Mouse (Mus musculus) hindbrain, embryonic 11.5 days (tissue): ENCODE measurements at regions not wholly inside any gene's neighbourhood (a gene's known extent, or its start where the extent isn't known, plus 50 kb on each side); places are given as distances from the start of the nearest gene placed in this dataset.

Experiments used
- ATAC-seq: fragments of 200-750 bp; cut with Nextera tagmentation; 2 replicates; pipeline ENCODE4 v1.8.0; 2017; ENCODE audit warnings: mild to moderate bottlenecking, moderate TSS enrichment, moderate library complexity; ENCODE audit not compliant: low FRiP score
- DNase-seq: peaks from one replicate; pipeline ENCODE4 v3.0.0-alpha.2; 2015; ENCODE audit warnings: low spot score
- H3K27ac ChIP-seq: fragments of 300-500 bp; sonication (generic); 2 replicates; pipeline ENCODE4 v1.5.1; 2014; ENCODE audit warnings: mild to moderate bottlenecking, low read depth, low read length
- H3K27me3 ChIP-seq: fragments of 300-500 bp; sonication (generic); 2 replicates; pipeline ENCODE4 v1.6.1; 2014; ENCODE audit warnings: mild to moderate bottlenecking, low read length, moderate library complexity, mixed read lengths; ENCODE audit not compliant: control insufficient read depth, insufficient read depth
- H3K36me3 ChIP-seq: fragments of 300-500 bp; sonication (generic); 2 replicates; pipeline ENCODE4 v1.6.1; 2014; ENCODE audit warnings: mild to moderate bottlenecking, low read length, moderate library complexity, mixed read lengths; ENCODE audit not compliant: control insufficient read depth, insufficient read depth
- H3K4me1 ChIP-seq: fragments of 300-500 bp; sonication (generic); replicated peaks from 2 replicates; pipeline ENCODE4 v1.6.1; 2014; ENCODE audit warnings: low read length, mixed read lengths; ENCODE audit not compliant: control insufficient read depth, insufficient read depth
- H3K4me2 ChIP-seq: fragments of 300-500 bp; sonication (generic); replicated peaks from 2 replicates; pipeline ENCODE4 v1.6.1; 2014; ENCODE audit warnings: mild to moderate bottlenecking, low read depth, low read length
- H3K4me3 ChIP-seq: fragments of 300-500 bp; sonication (generic); 2 replicates; pipeline ENCODE4 v1.5.1; 2014; ENCODE audit warnings: low read depth, low read length
- H3K9ac ChIP-seq: fragments of 300-500 bp; sonication (generic); 2 replicates; pipeline ENCODE4 v1.6.1; 2014; ENCODE audit warnings: low read depth, low read length
- H3K9me3 ChIP-seq: fragments of 300-500 bp; sonication (generic); 2 replicates; pipeline ENCODE4 v1.6.1; 2016; ENCODE audit warnings: low read length; ENCODE audit not compliant: control insufficient read depth
- WGBS: fragments of 180-500 bp; shearing (Covaris S2); extraction: QIAGEN DNeasy Blood & Tissue Kit; methylation state at CpG from one replicate; pipeline ENCODE4 v1.1.7; 2014; 5-methylcytosine and 5-hydroxymethylcytosine counted together

GRCm38 (mm10) chr9:117836696-117837380 lies 203.5 kb upstream of the Azi2 start:
- 49% methylated on average over 12 of the region's 12 CpGs for WGBS
- Histone ChIP-seq H3K4me2 (no peak overlapping the region), H3K4me1 (no peaks in the 10 kb centered on the region), H3K27ac (0 out of 2 replicates have a peak overlapping the region, but pooled peaks have one; percentile 36), H3K36me3 (no peaks in the 10 kb centered on the region), H3K4me3 (no peak overlapping the region), H3K27me3 (no peaks in the 10 kb centered on the region), H3K9ac (no peak overlapping the region), H3K9me3 (no peaks in the 10 kb centered on the region)
- DNase-seq (peak; percentile 31), ATAC-seq (peak; percentile 67; the same call in 1 of the 2 replicates)

GRCm38 (mm10) chr9:117833586-117833985 lies 203.9 kb upstream of the Rbms3 start:
- Histone ChIP-seq H3K4me3 (no peak overlapping the region), H3K36me3 (no peaks in the 10 kb centered on the region), H3K4me1 (no peaks in the 10 kb centered on the region), H3K27me3 (no peaks in the 10 kb centered on the region), H3K9me3 (no peaks in the 10 kb centered on the region), H3K9ac (no peak overlapping the region), H3K4me2 (no peak overlapping the region), H3K27ac (no peak overlapping the region)
- ATAC-seq (no peak), DNase-seq (no peak)
- 83% methylated on average over 6 of the region's 6 CpGs for WGBS

GRCm38 (mm10) chr9:117814661-117815060 lies 184.9 kb upstream of the Rbms3 start:
- peak; percentile 74 for ATAC-seq
- Histone ChIP-seq H3K9me3 (no peaks in the 10 kb centered on the region), H3K27ac (no peak overlapping the region), H3K4me3 (no peak overlapping the region), H3K4me2 (no peak overlapping the region), H3K9ac (no peak overlapping the region), H3K27me3 (no peaks in the 10 kb centered on the region), H3K36me3 (no peaks in the 10 kb centered on the region), H3K4me1 (no peaks in the 10 kb centered on the region)
- WGBS: 32% methylated on average over 4 of the region's 4 CpGs
- peak; percentile 25 for DNase-seq

- Histone ChIP-seq H3K4me2 (no peak overlapping the region), H3K9ac (no peak overlapping the region), H3K36me3 (no peaks in the 10 kb centered on the region), H3K9me3 (no peaks in the 10 kb centered on the region), H3K27ac (no peak overlapping the region), H3K27me3 (no peaks in the 10 kb centered on the region), H3K4me1 (no peaks in the 10 kb centered on the region), H3K4me3 (no peak overlapping the region)
- 90% methylated on average over 9 of the region's 9 CpGs for WGBS
- ATAC-seq: no peak
- DNase-seq: no peak
Observed at GRCm38 (mm10) chr9:117813216-117813615, 183.5 kb upstream of the Rbms3 start.

GRCm38 (mm10) chr9:117805812-117806211 lies 176.1 kb upstream of the Rbms3 start:
- H3K4me3 ChIP-seq: no peak overlapping the region
- H3K4me1 ChIP-seq: no peaks in the 10 kb centered on the region
- H3K9ac ChIP-seq: no peak overlapping the region
- DNase-seq (no peak), ATAC-seq (no peak)
- H3K27me3 ChIP-seq: no peaks in the 10 kb centered on the region
- no peak overlapping the region for H3K27ac ChIP-seq
- no peak overlapping the region for H3K4me2 ChIP-seq
- H3K36me3 ChIP-seq: no peaks in the 10 kb centered on the region
- no peaks in the 10 kb centered on the region for H3K9me3 ChIP-seq
- 78% methylated on average over 9 of the region's 9 CpGs for WGBS

GRCm38 (mm10) chr9:117784186-117784591 lies 154.5 kb upstream of the Rbms3 start:
- Histone ChIP-seq H3K27me3 (no peaks in the 10 kb centered on the region), H3K4me2 (no peak overlapping the region), H3K4me1 (no peaks in the 10 kb centered on the region), H3K9ac (no peak overlapping the region), H3K4me3 (no peak overlapping the region), H3K9me3 (no peaks in the 10 kb centered on the region), H3K36me3 (no peaks in the 10 kb centered on the region), H3K27ac (no peak overlapping the region)
- ATAC-seq: no peak
- WGBS: 79% methylated on average over 5 of the region's 5 CpGs
- no peak for DNase-seq

GRCm38 (mm10) chr9:117754651-117755050 lies 124.9 kb upstream of the Rbms3 start:
- no peak overlapping the region for H3K4me2 ChIP-seq
- no peak overlapping the region for H3K9ac ChIP-seq
- DNase-seq: no peak
- no peak for ATAC-seq
- H3K4me1 ChIP-seq: no peaks in the 10 kb centered on the region
- H3K36me3 ChIP-seq: no peaks in the 10 kb centered on the region
- no peaks in the 10 kb centered on the region for H3K9me3 ChIP-seq
- 92% methylated on average over 6 of the region's 6 CpGs for WGBS
- H3K27me3 ChIP-seq: no peaks in the 10 kb centered on the region
- no peak overlapping the region for H3K4me3 ChIP-seq
- no peak overlapping the region for H3K27ac ChIP-seq

GRCm38 (mm10) chr9:117753466-117753865 lies 123.8 kb upstream of the Rbms3 start:
- WGBS: 80% methylated on average over 3 of the region's 3 CpGs
- H3K4me3 ChIP-seq: no peak overlapping the region

GRCm38 (mm10) chr9:117744906-117745305 lies 115.2 kb upstream of the Rbms3 start:
- Histone ChIP-seq H3K4me3 (no peak overlapping the region), H3K9me3 (no peaks in the 10 kb centered on the region), H3K36me3 (no peaks in the 10 kb centered on the region), H3K9ac (no peak overlapping the region), H3K27me3 (no peaks in the 10 kb centered on the region), H3K4me2 (no peak overlapping the region), H3K4me1 (no peaks in the 10 kb centered on the region), H3K27ac (no peak overlapping the region)
- no peak for ATAC-seq
- WGBS: 91% methylated on average over 8 of the region's 8 CpGs
- no peak for DNase-seq

More at GRCm38 (mm10) chr9:117753466-117753865, 123.8 kb upstream of the Rbms3 start:
- Histone ChIP-seq H3K27me3 (no peaks in the 10 kb centered on the region), H3K9ac (no peak overlapping the region), H3K9me3 (no peaks in the 10 kb centered on the region), H3K36me3 (no peaks in the 10 kb centered on the region), H3K27ac (no peak overlapping the region), H3K4me1 (no peaks in the 10 kb centered on the region), H3K4me2 (no peak overlapping the region)
- ATAC-seq: no peak
- DNase-seq: no peak
